Mouse (Mus musculus) brain, embryonic 18.5 days (tissue): ENCODE measurements at regions not wholly inside any gene's neighbourhood (a gene's known extent, or its start where the extent isn't known, plus 50 kb on each side); places are given as distances from the start of the nearest gene placed in this dataset.

ENCODE experiments used
- DNase-seq: peaks from one replicate; pipeline ENCODE4 v3.0.0-alpha.2; 2012; ENCODE audit warnings: low read depth, low spot score

DNA sequence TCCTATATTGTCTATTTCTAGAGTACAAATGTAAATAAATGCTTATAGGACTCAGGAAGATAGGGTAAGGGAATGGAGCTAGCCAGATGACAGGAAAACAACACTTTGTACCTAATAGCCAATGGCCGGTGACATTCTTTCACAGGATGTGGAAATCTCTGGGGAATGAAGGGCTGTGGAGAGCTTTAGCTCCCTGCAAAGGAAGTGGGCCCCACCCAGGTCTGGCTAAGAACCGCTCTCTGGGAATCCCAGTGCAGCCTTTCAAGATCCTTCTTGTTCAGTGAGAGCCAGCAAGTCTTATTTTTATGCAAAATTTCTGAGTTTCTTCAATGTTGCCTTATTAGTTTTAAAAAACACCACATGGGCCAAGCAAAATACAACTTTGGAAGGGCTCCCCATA, 54.7 kb upstream of the Pappa2 start:
- DNase-seq = no peak

DNA sequence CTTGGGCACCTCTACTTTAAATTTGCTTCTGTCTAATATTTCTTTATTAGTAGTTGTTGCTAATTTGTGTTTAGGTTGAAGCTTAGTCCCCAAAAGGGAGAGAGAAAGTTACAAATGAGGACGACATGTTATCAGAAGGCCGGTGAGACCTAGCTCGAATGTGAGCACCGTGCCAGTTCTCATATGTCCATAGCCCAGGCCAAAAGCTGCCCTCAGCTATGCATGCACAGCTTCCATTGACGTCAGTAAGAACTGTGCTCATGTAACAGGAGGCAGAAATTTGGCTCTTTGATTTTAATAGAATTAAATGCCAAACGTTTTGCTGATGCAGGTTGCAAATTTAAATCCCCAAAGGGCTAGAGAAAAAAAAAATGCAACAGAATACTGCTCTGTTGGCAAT, 56.1 kb upstream of the Pappa2 start:
- no peak for DNase-seq

DNA sequence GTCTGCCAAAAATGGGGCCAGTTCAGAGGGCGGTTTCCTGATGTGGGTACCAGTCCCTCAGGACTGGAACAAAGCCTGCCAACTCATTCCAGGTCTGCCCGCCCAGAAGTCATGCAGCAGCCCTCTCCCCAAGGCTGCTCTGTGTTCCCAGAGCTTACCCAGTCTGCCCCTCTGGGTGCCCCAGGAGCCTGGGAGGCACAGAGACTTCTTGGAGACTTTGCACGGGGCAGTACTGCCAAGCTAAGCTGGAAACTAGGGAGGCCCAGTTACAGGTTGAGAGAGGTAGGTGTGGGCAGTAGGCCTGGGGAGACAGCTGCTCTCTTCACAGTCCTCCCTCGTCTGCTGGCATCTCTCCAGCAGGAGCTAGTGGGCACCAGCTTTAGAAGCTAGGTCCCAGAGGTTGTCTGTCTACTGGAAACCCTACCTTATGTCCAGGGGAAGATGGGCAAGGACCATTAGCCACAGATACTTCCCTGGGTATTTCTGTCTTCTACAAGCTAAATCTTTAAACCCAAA, 65.6 kb upstream of the Pappa2 start:
- no peak for DNase-seq

DNA sequence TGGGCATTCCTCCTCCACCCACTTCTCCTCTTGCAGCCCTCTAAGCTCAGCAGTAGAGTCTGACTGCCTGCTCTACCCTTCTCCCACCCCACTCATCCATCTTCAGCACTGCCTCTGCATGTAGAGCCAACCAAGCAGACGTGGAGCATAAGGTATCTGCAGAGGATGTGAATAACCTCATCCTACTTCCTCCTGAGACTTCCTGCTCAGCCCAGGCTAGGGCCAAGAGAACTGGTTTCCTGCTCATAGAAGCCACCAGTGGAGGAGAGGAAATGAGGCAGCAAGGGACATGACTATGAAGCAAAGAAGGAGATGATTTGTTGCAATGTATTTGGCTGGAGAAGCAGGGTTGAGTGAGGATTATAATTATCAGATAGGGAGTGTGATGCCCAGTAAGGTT, 84.7 kb upstream of the Pappa2 start:
- no peak for DNase-seq

DNA sequence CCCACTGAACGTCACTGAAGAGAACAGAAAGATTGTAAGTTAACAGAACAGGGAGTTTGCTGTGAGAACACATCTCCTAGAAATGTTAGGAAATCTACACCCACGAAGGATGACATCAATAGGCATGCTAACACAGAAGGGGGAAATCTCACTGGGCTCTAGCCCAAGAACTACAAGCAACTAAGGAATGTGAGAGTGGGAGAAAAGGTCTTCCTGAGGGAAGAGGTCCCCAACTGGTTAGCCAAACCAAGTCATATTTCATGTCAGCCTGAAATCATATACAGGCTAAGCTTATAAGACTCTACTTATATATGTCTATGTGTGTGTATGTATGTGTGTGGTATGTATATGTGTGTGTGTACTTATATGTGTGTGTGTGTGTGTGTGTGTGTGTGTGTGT, 118.9 kb upstream of the Pappa2 start:
- DNase-seq = no peak

DNA sequence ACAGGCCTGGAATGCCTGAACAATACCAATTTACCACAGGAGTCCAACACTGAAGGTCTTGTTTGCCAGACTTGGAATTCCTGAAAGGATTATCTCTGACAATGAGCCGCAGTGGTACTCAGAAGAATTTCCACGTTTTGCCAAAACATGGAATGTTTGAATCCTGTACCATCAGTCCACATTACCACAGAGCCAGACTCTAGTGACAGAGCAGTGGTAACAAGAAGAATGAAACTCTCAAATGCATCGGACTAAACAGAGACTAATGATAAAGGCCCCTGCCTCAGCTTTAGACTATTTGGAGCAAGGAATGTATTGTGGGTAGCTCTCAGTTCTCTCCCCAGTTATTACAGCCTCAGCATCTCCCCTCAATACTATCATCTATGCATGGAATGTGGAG, 109.9 kb upstream of the Cop1 start:
- no peak for DNase-seq

DNA sequence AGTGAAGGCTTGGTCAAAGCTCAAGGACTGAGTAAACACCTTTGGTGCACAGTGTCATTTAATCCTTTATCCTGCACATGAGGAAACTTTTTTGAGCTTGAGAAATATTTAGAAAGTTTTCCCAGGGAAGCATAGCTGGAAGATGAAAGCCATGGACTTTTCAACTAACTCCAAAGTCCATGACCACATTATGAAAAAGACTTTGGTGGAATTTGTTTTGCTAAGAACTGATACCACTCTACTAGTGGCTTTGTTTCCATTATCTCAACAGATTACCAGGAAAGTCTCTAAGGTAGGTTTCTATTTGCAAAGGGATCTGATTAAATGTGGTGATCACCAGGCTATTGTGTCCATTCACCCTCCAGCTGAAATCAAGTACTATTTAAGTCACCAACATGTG, 107.2 kb upstream of the Cop1 start:
- no peak for DNase-seq

DNA sequence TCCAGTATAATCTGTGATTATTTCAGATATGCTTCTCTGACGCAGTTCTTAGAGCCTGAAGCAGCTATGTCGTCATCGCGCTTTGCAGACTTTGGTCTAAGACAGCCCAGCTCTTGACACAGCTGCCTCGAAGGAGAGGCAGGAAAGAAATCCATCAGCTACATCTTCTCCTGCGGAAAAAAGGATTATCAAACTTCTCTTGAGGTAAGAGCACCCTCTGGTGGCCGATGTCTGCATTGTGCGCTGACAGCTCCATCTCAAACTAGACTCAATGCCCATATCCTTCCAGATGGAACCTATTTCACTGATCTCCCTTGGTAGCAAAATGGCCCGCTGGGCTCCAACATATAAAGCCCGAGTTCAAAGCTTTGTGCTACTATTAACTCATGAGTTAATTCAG, 96.8 kb upstream of the Cop1 start:
- peak; percentile 66 for DNase-seq

DNA sequence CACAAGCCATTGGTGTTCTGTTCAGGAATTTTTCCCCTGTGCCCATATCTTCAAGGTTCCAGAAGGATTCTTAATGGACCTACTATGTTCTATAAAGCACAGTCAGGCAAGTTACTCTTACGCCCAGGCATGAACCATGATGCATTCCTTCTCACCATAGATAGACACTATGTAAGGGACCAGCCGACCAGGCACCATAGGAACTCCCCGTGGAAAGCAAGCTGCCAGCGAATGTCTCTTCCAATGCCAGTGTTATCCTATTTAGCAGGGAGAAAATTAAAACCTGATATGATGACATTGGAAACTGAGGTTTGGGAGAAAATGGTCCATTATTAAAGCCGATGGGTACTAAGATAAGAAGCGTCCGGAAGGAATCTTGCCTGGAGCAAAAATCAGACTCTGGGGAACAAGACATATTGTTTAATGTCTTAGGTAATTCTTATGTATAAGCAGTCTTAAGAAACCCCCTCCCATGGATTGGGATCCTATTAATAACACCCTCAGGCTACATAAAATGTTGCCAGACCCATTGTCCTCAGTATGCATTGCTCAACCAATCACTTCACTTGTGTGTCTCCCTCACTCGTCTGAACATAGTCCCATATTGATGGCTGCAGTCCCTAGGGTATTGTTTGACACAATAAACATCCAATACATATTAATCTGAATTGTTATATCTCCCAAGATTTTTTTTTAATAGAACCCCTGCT, 84.2 kb upstream of the Cop1 start:
- no peak for DNase-seq

DNA sequence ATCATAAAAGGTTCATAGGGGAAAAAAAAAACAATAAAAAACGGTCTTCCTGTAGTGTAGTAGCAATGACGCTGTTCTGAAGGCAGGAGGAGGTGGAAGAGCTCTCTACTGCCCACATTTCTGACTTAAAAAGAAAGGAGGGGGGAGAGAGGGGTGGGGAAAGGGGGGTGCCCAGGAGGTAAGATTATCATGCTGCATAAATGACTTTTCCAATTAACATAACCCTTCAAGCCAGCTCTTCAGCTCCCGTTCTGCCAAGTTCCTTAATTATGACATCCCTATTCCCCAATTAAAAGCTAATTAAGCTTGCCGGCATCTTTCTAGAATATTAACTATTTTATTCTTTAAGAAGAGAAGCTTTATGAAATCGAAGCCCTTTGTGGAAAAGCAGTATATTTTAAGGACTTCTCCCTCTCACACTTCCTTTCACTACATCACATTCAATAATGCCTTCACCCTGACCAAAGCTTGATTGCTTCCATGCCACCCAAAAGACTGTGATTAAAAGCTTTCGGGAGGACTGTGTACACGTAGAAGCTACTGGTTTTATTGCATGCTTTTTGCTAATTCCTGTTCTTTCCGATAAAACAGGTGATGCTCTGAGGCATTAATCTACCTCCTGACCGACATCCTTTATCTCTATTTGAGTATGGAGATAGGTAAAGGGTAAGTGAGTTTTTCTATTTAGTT, 83.5 kb upstream of the Cop1 start:
- DNase-seq = peak; percentile 22

DNA sequence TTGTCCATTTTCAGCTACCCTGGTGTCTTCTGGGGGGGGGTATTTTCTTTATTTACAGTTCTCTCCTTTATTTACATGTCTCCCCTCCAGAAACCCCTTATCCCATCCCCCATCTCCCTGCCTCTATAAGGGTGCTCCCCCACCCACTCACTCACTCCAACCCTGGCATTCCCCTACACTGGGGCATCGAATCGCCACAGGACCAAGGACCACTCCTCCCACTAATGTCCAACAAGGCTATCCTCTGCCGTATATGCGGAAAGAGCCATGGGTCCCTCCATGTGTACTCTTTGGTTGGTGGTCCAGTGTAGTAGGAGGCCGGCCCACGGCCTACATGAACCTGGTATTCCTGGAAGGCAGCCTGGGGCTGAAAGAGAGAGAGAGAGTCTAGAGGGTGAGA, 82.9 kb upstream of the Cop1 start:
- no peak for DNase-seq

DNA sequence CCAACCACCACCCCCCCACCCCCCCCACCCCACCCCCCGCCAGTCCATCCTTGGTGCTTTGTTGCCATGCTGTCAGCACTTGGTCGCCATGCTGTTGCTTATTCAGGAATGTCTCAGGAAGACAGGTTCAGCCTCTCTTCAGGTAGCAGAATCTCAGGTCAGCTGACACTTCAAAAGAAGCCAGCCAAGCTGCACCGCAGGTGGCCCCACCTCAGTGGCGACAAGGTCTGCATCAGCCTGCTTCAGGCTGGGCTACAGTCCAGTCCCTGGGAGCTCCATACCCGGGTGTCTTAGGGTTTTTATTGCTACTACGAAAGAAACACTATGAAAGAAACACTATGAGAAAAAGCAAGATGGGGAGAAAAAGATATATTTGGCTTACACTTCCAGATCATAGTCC, 82.4 kb upstream of the Cop1 start:
- DNase-seq = no peak

DNA sequence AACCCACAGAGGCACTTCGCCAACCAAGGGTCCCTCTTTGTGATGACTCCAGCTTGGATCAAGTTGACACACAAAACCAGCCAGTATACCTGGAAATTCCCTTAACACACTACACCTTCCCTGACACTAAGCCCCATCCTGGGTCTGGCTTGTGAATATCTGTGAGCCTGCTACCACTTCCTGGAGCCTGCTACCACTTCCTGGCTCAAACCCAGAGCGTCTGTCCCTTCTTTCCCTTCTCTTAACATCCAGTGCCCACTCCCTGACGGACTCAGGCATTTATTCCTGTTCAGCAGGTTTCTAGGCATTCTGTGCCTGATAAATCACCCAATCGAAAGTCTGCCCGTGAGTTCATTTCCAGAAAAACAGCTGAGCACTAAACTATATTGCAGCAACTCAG, 81.8 kb upstream of the Cop1 start:
- no peak for DNase-seq

DNA sequence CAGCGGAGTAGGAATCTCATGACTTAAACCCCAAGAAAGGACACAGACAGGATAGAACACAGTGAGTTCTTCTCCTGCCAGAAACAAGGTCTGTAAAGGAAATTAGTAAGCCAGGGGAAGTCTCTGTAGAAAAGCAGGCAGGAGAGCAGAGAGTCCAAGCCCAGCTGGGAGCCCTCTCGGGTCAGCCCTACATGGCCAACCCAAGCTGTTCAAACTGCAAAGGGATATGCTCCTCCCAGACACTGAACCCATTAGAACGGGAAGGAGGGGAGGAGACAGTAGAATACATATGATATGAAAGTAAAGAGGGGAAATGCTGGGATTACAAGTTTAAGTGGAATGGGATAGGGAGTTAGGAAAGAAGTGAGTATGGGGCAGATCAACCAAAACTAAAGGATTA, 75.7 kb upstream of the Cop1 start:
- DNase-seq = no peak

DNA sequence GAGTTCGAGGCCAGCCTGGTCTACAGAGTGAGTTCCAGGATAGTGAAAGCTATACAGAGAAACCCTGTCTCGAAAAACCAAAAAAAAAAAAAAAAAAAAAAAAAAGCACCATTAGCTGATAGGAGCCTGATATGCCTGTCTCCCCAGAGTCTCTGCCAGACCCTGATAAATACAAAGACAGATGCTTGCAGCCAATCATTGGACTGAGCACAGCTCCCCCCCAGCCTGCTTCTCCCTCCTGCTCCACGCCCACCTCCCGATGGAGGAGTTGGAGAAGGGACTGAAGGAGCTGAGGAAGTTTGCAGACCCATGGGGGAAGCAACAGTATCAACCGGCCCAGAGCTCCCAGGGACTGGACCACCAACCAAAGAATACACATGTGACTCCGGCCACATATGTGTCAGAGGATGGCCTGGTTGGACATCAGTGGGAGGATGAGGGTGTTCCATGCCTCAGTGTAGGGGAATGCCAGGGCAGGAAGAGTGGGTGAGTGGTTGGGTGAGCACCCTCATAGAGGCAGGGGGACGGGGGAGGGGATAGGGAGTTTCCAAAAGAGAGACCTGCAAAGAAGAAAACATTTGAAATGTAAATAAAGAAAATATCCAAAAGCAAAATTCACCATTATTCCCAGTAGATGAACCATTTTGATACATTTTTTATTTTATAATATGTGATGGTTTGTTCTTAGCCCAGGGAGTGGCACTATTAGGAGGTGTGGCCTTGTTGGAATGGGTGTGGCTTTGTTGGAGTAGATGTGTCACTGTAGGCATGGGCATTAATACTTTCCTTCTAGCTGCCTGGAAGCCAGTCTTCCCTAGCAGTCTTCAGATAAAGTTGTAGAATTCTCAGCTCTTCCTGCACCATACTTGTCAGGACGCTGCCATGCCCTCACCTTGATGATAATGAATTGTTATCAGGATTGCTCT, 71.8 kb upstream of the Cop1 start:
- DNase-seq = no peak

DNA sequence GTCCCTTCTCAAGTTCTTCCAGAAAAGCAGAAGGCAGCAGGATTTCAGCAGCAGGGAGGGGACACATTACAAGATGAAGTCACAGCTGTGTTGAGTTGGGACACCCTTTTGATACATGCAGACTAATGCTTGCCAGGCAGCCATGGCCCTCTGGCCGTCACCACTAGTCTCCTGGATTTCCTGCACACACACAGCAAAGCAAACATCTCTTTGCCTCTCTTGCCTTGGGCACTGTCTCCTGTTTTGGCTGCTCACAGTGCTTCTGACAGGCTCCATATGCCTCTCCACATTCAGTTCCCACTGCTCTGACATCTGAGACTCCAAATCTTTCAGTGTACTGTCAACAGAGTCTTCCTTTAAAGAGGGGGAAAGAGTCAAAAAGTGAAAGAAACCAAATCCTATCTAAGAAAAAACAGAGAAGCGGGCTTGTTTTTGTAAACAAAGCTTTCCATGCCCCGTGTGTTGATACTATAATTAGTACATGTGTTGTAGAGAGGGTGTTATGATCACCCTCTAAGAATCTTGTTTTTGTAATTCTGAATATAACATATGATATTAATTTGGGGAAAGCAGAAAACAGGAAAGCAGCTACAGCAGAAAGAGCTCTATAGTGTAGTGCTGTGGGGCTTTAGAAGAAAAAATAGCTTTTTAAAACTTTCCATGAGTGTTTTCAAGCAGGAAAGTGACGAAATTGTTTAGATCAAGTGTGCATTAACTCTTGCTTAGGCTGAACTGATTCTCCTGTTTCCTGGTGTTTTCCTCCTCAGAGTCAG, 68.8 kb upstream of the Cop1 start:
- peak; percentile 22 for DNase-seq

DNA sequence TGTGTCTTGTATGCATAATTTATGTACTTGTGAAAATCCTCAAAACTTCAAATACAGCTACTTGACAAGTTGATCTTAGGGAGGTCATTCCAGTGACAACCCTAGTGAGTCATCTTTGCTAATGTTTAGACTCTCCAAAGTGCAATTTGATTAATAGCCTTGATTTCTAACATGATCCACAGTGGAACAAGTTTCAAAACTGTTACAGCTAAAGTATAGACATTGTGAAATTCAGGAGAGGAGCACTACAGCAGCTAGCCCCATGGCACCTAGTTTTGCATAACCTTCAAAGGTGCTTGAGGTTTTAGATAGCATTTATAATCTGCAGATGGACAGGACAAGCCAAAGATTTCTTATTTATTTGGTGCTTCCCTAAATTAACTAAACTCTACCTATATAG, 50.1 kb upstream of the Cop1 start:
- no peak for DNase-seq
